Mouse (Mus musculus): ENCODE data around the gene Plxdc2.

The Plxdc2 gene

DNA sequence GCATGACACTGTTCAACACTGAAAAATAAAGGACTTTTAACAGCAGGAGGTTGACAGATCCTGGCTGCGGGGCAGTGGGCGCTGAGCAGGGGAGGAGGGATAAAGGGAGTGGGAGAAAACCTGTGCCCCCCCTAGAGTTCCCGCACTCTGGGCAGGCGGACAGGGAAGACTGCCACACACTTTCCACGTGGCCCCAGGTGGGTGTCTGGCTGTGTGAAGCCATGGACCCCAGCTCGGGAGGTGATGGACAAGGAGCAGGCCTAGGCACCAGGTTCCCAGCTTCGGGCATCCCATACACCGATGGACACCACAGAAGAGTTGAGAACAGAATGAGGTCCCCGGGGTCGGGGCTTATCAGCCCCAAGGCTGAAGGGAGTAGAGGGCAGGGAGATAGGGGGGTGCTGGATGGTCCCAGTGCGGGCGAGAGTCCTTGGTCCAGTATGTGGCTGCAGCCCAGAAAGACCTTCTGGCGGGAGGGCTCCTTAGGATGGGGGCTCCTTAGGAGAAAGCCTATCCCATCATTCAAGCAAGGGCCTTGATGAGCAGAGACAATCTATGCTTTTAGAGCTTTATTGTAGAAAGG is 215.2 kb downstream of the Plxdc2 start:
- DNase-seq (ENCODE audit: low spot score in 2 of 2), result no peak

DNA sequence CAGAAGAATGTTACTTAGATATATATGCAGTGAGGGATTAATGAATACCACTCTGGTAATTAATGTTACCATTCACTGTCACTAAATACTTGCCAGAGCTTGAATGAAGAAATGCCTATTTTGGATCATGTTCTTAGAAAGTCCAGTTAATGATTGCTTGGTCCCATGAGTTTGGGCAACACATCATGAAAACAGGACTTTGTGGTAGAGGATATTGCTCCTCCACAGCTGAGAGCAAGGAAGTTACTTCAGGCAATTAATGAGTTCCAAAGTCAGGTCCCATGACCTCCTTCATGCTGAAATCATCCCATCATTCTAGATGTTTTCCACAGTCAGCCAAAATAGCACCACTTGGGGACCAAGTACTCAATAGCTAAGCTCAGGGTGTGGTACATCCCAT is 220.5 kb downstream of the Plxdc2 start:
- no peak for DNase-seq (ENCODE audit: low spot score in 2 of 2)

DNA sequence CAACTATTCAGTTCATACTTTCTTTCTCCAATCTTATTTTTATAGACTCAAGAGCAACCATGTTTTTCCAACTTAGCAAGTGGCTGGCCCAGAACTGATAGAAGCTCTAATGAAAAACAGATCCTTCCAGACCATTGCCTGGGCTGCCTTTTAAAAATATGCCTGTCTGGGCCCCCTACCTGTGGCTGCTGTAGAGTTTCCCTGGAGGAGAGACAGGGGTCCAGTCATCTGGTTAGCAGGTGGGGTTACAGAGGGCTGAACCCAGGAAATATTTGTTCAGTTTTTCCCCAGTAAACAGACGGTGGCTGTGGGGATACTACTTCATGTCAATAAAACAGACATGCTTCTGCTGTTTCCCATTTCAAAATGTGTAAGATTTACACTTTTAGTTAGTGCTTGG is 222.0 kb downstream of the Plxdc2 start:
- DNase-seq (ENCODE audit: low spot score in 2 of 2), result no peak

DNA sequence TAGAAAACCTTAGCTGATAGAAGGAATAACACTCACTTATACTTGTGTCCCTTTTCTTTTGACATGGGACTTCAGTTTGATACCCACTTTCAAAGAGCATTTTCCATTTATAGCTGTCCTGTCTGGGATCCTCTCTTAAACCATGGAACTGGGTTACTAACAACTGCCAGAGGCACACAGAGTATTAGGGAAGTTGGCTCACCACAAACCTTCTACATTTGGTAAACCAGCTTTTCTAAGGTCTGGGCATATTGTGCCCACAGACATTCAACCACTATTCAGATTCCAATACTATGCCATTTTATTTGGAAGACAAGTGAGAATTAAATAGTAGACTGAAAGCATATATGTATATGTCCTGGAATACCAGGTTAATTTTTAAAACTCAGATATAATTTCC is 232.4 kb downstream of the Plxdc2 start:
- DNase-seq (ENCODE audit: low spot score in 2 of 2), result no peak

DNA sequence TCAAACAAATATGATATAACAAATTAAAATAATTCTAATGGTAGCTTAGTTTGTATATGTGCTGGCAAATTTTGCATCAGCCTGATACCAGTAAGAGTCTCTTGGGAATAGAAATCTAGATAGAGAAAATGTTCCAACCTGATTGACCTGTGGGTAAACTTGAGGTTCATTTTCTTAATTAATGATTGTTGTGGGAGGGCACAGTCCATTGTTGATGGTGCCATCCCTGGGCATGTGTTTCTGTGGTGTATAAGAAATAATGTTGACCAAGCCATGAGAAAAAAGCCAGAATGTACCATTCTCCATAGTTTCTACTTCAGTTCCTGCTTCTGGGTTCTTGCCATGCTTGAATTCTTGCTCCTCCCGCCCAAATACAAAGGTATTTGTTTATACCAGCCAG is 239.3 kb downstream of the Plxdc2 start:
- no peak for DNase-seq (ENCODE audit: low spot score in 2 of 2)

DNA sequence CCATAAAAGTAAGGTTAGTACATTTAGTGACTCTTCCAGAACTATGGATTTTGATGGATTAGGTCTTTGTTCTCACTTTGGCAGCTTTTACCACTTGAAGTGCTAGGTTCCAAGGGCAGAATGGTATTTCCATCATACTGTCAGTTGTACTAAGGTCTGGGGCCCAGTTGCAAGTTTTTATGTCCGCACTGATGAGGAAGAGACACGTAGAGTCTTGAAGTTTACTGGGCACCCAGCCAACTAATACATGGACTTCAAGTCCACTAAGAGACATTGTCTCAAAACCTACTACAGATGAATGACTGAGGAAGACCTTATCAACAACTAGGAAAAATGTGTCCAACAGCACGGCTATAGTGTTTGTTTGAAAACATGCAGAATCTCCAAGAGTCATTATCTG is 242.1 kb downstream of the Plxdc2 start:
- DNase-seq (ENCODE audit: low spot score in 2 of 2), result no peak

DNA sequence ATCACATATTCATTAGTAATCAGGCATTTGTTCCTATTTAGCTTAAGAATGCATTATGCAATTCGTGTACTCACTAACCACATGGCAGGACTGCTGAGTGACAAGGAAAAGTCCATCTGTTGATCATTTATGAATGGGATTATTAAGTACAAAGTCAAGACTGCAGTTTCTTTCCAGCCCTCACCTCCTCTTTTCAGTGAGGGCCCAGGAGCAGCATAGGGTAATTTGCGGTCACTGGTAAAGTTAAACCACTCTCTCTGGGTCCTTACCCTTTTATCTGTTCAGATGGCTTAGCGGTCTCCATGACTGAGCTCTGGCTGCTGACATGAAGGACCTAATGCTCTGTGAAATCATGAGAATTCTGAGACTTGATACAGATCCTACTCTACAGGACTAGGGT is 248.2 kb downstream of the Plxdc2 start:
- no peak for DNase-seq (ENCODE audit: low spot score in 2 of 2)

DNA sequence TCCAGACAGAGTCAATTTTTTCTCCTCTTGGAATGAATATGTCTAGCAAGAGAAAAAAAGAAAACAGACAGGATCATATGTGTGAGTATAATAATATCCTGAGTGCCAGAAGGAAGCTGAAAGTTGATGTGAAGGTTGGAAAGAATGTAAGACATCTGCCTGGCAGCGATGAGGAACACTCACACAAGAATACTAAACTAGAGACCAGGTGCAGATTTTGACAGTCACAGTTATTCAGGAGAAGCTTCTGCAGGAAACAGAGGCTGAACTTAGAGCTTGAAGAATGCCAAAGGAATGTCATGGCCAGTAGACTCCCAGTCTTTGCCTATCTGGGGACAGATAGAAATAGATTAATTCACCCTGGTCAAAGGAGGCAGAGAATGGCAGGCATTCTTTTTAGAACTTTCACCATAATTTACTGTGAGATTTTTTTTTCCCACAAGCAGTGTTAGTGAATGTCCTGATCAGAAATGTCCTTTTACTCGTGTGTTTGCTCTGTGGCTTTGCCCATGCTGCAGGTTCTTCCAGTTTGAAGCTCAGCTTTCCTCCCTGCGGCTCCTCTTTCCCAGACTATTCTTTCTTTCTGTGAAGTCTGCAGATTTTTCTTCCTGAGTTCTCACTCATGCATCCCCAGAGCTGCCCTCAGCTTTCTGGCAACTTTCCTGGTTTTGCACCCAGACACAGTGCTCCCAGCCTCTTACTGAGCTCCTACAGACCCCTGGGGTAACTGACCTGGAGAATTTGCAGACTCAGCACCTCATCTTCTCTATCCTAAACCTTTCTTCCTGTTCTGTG is 251.9 kb downstream of the Plxdc2 start:
- DNase-seq (ENCODE audit: low spot score in 2 of 2), result no peak

DNA sequence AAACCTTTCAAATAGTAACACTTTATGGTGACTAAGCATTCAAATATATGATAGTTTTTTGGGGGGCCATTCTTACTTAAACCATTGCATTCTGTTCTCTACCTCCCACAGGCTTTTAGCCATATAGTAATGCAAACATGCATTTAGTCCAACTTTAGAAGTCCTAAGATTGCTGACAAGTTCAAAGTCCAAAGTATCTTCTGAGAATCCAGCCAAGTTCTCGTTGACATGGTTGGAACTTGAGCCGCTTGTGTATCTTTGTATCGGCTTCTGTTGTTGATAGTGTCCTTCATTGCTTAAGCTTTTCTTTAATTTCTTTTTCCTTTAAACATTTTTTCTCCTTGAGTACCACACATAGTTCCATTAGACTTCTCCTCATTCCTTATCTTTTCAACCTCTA is 286.0 kb downstream of the Plxdc2 start:
- DNase-seq (ENCODE audit: low spot score in 2 of 2), result no peak

DNA sequence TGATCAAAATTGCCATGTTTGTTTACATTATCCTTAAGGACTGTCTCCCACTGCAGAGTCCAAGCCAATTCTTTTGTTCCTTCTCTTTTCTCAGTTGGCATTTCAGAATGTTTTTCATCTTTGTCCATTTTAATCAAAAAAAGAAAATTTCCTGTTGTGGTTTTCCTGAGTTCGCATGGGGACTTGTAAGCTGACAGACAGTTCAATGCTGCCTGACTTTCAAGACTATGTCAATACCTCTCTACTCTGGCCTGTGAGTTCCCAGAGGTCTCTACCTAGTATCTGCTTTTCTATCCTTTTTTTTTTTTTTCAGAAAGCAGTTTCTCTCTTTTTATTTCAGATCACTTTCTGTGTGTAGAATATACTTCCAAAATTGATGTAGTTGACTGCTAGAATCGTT is 295.6 kb downstream of the Plxdc2 start:
- DNase-seq (ENCODE audit: low spot score in 2 of 2), result no peak

DNA sequence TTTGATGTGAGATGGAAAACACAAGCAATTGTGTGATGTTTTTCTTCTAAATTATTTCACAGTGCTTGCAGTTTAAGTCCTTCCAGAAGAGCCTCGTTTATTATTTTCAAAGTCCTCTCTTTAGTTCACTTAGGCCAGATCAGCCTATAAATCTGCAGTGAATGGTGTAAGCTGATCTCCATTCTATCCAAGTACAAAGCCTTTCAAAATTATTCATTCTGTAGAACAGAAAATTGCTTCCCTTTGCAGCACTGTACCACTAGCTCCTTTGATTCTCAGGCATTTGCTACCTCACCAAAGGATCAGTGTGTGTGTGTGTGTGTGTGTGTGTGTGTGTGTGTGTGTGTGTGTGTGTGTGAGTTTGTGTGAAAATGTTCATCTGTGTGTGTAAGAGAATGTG is 308.4 kb downstream of the Plxdc2 start:
- DNase-seq (ENCODE audit: low spot score in 2 of 2), result no peak

DNA sequence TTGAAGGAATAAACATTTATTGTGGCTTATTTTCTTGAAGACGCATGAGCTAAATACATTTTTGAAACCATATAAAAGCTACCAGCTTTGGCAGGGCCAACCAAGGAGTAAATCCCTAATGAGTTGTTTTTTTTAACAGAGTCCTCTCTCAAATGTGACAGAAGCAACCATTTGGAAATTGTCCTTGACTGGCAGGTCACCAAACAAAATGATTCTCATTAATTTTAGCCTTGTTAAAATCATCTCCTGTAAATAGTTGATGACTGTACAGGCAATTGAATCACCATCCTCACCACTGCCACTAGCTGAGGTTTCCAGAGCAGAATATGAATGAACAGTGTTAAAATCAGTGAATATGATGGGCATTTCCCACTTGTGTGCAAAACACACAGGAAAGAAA is 312.3 kb downstream of the Plxdc2 start:
- no peak for DNase-seq (ENCODE audit: low spot score in 2 of 2)

DNA sequence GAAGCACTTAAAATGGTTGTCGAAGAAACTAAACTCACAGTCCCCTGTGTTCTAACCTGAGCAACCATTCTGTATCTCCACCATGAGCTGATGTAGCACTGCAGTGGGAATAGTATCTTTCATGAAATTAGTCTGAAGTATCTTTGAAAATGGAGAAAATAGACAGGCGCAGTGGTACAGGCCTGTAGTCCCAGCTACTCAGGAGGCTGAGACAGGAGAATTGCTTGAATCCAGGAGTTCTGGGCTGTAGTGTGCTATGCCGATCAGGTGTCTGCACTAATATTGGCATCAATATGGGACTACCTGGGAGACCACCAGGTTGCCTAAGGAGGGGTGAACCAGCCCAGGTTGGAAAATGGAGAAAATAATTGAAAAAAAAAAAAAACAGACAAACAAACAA is 326.8 kb downstream of the Plxdc2 start:
- DNase-seq (ENCODE audit: low spot score in 2 of 2), result no peak

DNA sequence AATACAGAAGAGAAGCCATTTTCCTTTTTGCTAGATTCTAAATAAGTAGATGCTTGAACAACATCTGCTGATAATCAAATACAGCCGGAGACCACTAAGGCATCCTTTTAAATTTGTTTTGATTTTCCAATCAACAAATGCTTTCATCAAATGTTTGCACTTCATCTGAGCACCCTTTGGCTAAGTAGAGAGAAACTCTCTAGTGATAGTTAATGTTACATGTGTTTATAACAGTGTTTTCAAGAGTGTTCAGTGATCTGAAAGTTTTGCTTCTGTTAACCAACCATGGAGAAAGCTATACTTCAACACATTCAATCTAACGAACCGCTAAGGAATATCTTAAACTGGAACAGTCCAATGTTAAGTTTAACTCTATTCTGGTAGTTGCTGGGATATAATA is 327.6 kb downstream of the Plxdc2 start:
- no peak for DNase-seq (ENCODE audit: low spot score in 2 of 2)

DNA sequence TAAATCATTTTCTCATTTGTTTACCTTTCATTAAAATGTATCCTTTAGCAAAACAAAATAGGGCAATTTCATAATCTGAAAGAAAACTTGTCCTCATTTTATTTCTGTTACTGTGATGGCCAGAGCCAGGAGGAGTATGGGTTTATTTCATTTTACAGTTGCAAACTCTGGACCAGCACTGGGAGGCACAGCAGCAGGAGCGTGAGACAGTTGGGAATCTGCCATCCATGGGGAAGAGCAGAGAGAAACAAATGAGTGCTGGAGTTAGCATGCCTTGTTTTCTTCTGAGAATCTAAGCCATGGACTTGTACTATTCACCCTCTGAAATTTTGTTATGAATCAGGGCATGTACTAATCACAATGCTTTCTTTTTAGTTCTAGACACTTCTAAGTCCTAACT is 328.4 kb downstream of the Plxdc2 start:
- no peak for DNase-seq (ENCODE audit: low spot score in 2 of 2)

DNA sequence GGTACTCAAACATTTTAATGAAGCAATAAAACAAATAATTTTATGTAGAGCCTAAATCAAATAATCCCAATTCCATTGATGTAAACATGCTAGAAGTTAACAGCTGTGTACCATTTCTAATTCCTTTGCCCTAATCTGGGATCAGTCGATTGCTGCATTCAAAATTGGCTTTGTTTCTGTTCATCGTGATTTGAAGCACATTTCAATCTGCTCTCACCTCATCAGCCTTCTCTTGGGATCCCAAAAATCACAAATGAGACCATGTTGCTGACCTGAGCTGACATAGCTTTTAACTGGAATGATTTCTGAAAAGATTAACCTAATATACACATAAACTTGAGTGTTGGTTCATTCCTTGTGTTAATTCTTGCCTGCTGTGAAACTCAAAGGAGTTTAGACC is 340.3 kb downstream of the Plxdc2 start:
- no peak for DNase-seq (ENCODE audit: low spot score in 2 of 2)

DNA sequence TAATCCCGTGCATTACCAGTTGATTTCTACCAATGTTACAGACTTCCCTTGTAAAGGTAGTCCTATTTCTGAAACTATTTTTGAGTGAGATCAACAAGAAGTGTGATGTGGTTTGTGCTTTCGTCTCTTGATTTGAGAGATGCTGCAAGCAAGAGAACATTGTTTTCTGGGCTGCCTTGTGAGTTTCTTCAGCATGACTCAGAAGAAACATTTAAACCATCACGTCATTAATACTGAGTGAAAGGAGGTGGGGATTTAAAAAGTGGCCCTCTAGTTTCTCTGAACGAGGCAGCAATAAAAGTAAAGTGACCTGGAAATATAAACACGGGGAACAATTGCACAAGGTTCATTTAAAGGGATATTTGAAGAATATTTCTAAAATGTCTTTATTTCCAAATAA is 341.1 kb downstream of the Plxdc2 start:
- DNase-seq (ENCODE audit: low spot score in 2 of 2), result no peak

DNA sequence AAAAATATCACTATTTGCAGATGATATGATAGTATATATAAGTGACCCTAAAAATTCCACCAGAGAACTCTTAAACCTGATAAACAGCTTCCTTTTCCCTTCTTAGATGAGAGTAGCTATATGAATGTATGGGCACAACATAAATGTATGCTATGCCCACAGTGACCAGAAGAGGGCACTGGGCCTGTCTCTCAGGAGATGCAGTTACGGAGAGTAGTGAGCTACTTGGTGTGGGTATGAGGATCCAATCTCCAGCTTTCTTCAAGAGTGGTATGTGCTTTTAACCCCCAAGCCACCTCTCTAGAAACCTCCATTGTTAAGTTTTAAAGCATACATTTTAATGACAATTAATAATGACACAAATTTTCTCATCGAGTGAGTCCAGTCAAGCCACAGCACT is 350.1 kb downstream of the Plxdc2 start:
- DNase-seq (ENCODE audit: low spot score in 2 of 2), result no peak

DNA sequence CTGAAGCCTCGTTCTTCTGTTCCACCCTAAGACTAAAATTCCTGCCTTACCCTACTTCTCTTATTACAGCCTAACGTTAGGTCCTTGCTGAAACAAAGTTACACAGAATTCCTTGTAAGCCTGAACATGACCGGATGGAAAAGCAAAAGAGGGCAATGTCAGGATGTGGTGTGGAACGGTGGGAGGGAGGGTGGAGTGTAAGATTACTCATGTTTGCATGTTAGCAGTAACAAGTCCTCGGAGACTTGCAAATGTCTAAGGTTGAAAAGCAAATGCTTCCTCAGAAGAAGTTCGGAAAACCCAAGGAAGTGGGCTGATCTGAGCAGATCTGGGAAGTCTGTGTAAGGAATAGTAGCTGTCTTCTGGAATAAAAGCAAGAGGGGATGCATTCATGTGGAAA is 353.8 kb downstream of the Plxdc2 start:
- DNase-seq (ENCODE audit: low spot score in 2 of 2), result no peak

DNA sequence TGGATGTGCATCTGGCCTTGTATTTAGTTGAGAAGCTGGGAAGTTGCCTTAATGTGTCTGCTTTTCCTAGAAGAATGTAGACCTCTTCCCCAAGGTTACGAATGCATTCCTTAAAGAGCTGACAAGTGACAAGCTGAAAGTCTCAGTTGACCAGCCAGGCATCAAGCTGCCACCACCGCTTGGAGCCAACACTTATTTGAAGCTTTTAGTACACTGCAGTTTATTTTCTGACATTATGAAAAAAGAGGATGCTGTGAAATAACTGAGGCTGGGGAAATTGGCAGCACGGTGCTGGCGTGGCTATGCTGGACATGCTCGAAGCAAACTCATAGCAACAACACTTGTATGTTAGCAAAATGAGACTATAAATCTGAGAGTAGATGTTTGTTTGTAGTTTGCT is 374.9 kb downstream of the Plxdc2 start:
- DNase-seq (ENCODE audit: low spot score in 2 of 2), result no peak

DNA sequence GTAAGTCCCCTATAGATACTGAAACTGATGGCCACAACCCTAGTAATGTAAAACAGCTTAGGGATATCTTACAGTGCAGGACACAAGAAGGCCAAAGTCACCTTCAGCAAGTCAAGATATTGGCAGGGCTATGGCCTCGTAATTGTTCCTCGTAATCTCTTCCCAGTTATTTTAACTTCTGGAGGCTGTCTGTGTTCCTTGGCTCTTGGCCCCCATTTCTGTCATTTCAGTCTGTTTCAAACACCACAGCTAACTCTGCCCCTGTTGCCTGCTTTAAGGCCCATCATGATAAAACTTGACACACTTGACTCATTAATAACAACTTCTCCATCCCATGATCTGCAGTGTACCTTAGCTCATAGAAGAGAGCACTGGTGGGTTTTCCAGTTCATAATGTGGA is 378.3 kb downstream of the Plxdc2 start:
- no peak for DNase-seq (ENCODE audit: low spot score in 2 of 2)

DNA sequence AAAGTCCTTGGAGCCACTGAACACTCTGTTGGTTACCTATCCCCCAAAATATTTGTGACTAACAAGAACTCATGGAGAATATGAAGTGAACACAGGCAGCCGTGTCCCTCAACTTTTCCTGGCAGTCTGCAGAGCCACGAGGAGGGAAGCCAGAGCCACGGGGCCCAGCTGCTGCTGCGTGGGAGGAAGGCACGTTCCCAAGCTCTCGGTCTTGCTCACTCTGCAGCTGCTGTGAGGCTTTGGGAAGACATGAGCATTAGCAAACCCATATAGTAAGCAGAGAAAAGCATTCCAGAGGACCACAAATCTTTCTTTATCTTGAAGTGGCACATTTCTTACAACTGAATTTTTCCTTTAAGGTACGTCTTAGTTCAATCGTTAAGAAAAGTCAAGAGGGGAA is 382.1 kb downstream of the Plxdc2 start:
- DNase-seq (ENCODE audit: low spot score in 2 of 2), result no peak

DNA sequence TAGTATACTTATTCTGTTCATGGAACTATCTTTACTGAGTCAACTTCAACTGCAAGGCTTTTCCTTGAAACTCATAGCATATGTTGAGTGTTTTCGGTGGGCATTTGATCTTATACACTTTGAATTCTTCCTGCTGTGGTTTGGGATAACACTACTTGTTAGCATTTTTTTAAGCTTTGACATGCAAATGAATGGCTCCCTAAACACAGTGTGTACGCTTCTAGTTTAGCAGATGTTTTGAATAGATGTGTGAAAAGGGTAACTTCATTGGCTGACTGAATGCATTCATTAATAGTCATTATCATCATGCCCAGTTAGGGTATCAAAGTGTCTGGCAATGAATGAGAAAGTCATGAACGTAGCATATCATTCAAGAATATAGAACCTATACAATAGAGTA is 385.7 kb downstream of the Plxdc2 start:
- no peak for DNase-seq (ENCODE audit: low spot score in 2 of 2)

DNA sequence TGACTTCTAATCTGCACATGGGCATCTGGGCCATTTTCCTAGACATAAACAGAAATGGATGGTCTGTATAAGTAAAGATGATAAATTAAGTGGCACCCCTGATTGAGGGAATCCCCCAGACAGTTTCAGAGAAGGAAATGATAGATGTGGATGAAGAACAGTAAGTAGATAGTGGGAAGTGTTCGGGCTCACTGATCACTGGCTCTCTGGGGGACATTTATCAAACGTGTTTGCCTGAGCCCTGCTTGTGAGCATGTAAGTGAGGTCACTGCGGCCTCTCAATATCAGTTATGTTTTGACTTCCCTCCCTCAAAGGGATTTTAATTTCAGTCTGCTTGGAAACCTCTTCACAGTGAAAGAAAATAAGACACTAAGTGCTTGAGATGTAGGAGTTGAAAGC is 387.5 kb downstream of the Plxdc2 start:
- no peak for DNase-seq (ENCODE audit: low spot score in 2 of 2)
